Mouse (Mus musculus) neural tube, embryonic 15.5 days (tissue): ENCODE data around the gene Hs3st2. TPM values are rescaled to one million over a fixed set of nuclear protein-coding genes. Genes with fewer than 3 reads are reported as not detected.

ENCODE experiments used
- ATAC-seq: fragments of 200-750 bp; cut with Nextera tagmentation; 2 replicates; pipeline ENCODE4 v1.8.0; 2017; ENCODE audit warnings: mild to moderate bottlenecking, moderate TSS enrichment, moderate library complexity; ENCODE audit not compliant: low FRiP score
- H3K27ac ChIP-seq: fragments of 300-500 bp; sonication (generic); replicated peaks from 2 replicates; pipeline ENCODE4 v1.5.1; 2015; ENCODE audit warnings: mild to moderate bottlenecking, inconsistent platforms
- H3K27me3 ChIP-seq: fragments of 300-500 bp; sonication (generic); replicated peaks from 2 replicates; pipeline ENCODE4 v1.6.1; 2015; ENCODE audit warnings: inconsistent platforms
- H3K36me3 ChIP-seq: fragments of 300-500 bp; sonication (generic); 2 replicates; pipeline ENCODE4 v1.6.1; 2015; ENCODE audit warnings: inconsistent platforms
- H3K4me1 ChIP-seq: fragments of 300-500 bp; sonication (generic); 2 replicates; pipeline ENCODE4 v1.6.1; 2015; ENCODE audit warnings: inconsistent platforms
- H3K4me2 ChIP-seq: fragments of 300-500 bp; sonication (generic); 2 replicates; pipeline ENCODE4 v1.6.1; 2015; ENCODE audit warnings: inconsistent platforms, mild to moderate bottlenecking, moderate library complexity
- H3K4me3 ChIP-seq: fragments of 300-500 bp; sonication (generic); replicated peaks from 2 replicates; pipeline ENCODE4 v1.5.1; 2015; ENCODE audit warnings: mild to moderate bottlenecking, inconsistent platforms
- H3K9ac ChIP-seq: fragments of 300-500 bp; sonication (generic); replicated peaks from 2 replicates; pipeline ENCODE4 v1.6.1; 2015; ENCODE audit warnings: mild to moderate bottlenecking, inconsistent platforms
- H3K9me3 ChIP-seq: fragments of 300-500 bp; sonication (generic); replicated peaks from 2 replicates; pipeline ENCODE4 v1.6.1; 2016; ENCODE audit warnings: inconsistent platforms
- WGBS: fragments of 180-500 bp; shearing (Covaris S2); methylation state at CpG from one replicate; pipeline ENCODE4 v1.1.7; 2015; ENCODE audit warnings: mixed read lengths; 5-methylcytosine and 5-hydroxymethylcytosine counted together
- polyA plus RNA-seq: library from polyadenylated mRNA; unstranded; fragments of >200 nt; fragmentation: Nextera tagmentation; extraction: Ambion mirVana; gene quantifications from 2 replicates; pipeline ENCODE4 v1.2.1, GENCODE M21; 2015

Gene Hs3st2
- polyA plus RNA-seq, 1 experiment from 2014 or later = 25.1 TPM

DNA sequence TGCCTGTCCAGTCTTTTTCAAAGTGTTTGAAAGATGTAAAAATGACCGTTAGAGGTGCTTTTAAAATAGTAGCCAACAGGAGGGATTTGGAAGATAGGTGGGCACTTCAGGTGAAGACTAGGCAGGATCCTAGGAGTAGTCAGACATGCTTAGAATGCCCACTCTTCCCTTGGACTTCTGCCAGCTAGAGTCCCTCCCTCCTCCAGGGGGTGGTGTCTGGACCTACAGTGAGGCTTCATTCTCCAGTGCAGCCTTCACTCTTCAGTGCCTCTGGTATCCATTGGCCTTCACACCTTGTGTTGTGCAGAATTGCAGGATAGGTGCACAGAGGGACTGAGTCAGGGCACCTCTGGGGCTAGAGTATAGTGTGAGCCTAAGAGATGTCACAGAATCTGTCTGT lies 2.2 kb downstream of the Hs3st2 start:
- no peak for ATAC-seq
- WGBS = 69% methylated on average over 1 of the region's 1 CpGs
- Histone ChIP-seq H3K4me2 (peak overlapping the region; percentile 90), H3K9ac (no peak overlapping the region), H3K4me3 (peak overlapping the region; percentile 54), H3K27me3 (peaks cover 47% of the 10 kb centered on the region), H3K9me3 (no peaks in the 10 kb centered on the region), H3K36me3 (no peaks in the 10 kb centered on the region), H3K4me1 (peaks cover 20% of the 10 kb centered on the region), H3K27ac (no peak overlapping the region)

DNA sequence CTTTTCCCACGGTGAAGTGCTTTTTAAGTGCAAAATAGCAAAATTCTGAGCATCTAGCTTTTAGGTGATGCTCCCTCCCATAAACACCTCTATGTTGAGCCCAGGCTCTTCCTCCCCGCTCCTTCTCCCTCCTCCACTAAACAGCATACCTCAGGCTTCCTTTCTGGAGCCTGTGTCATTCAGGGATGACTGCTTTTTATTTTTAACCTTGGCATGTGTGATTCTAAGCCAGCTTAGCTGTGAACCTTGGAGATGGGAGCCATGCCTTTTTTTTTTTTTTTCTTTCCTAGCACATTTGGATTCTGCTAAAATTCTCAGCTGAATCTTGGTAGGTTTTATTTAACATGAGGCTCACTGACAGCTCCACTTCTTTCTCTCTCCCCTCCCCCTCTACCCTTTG lies 3.2 kb downstream of the Hs3st2 start:
- H3K9me3 ChIP-seq = no peaks in the 10 kb centered on the region
- 83% methylated on average over 2 of the region's 2 CpGs for WGBS
- H3K36me3 ChIP-seq = no peaks in the 10 kb centered on the region
- H3K4me2 ChIP-seq = peak overlapping the region; percentile 90
- peak overlapping the region; percentile 54 for H3K4me3 ChIP-seq
- H3K27me3 ChIP-seq = peaks cover 46% of the 10 kb centered on the region
- H3K4me1 ChIP-seq = peaks cover 20% of the 10 kb centered on the region
- H3K27ac ChIP-seq = no peak overlapping the region
- no peak for ATAC-seq
- H3K9ac ChIP-seq = no peak overlapping the region

DNA sequence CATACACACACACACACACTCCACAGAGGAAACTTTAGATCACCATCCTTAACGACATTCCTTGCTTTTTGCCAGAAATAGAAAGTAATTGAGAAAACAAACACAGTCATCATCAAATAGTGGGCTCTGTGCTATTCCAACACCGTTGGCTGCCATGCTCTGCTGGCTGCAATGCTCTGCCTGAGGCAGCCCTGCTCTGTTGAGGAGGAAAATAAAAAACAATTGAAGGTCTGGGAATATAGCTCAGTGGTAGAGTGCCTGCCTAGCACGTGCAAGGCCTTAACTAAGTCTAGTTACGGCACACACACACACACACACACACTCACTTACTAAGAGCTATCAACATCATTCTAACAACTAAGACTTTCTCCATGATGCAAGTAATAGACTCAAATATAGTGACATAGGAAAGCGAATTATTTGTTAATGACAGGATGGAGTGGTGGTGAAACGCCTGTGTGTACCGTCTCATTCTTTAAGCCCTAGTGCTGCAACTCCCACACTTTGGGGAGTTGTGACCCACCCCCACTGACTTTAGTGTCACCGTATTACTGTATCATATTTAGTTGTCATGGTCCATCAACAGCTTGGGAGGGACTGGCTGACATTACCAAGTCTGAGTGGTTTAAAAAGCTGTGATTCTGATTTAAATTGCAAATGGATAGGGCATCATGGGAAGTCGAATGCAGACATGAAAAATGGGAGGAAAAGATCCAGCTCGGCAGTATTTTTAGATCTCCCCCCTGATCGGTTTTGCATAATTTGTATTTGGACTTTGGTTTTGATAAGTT lies 19.3 kb downstream of the Hs3st2 start:
- Histone ChIP-seq H3K27ac (no peak overlapping the region), H3K27me3 (no peaks in the 10 kb centered on the region), H3K4me1 (no peaks in the 10 kb centered on the region), H3K4me3 (no peak overlapping the region), H3K4me2 (no peak overlapping the region), H3K36me3 (no peaks in the 10 kb centered on the region), H3K9me3 (no peaks in the 10 kb centered on the region), H3K9ac (no peak overlapping the region)
- ATAC-seq = peak; percentile 55; the same call in 1 of the 2 replicates
- WGBS = 73% methylated on average over 11 of the region's 11 CpGs

DNA sequence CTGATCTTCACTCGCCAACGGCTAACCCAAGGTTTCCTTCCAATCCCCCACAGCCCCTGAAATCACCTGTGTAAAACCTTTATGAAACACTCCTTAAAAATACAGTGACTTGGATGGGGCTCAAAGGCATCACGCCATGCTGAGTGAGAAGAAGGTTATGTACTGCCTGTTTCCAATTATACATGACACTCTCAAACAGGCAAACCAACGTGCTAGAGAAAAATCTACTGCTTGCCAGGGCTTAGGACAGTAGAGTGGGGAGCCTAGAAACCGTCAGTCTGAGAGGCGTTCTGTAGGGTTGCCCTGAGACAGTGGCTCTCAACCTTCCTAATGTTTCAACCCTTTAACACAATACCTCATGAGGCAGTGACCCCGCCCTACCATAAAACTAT lies 19.8 kb downstream of the Hs3st2 start:
- WGBS = 86% methylated on average over 7 of the region's 7 CpGs
- no peak overlapping the region for H3K4me2 ChIP-seq

DNA sequence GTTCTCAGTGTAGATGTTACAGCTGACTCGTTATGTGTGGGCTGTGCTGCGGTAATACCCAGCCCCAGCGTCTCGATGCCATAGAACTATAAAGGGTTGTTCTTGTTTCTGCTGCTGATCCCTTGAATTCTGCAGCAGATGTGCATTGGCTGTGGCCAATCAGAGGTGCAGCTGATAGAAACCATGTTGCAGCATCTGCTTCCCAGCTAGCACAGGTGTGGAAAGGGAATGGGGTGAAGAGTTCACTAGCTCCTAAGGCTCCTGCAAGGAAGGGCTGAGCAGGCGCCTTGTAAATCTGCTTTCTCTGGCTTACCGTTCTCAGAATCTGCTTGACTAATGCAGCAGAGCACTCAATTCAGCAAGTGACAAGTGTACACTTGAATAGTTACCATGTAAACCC lies 45.2 kb downstream of the Hs3st2 start:
- Histone ChIP-seq H3K4me1 (no peaks in the 10 kb centered on the region; the same call in 1 of the 2 replicates), H3K27ac (no peak overlapping the region), H3K9ac (no peak overlapping the region), H3K9me3 (no peaks in the 10 kb centered on the region), H3K4me3 (no peak overlapping the region), H3K4me2 (no peak overlapping the region), H3K27me3 (no peaks in the 10 kb centered on the region), H3K36me3 (no peaks in the 10 kb centered on the region)
- WGBS = 75% methylated on average over 6 of the region's 6 CpGs
- ATAC-seq = no peak

More for the DNA sequence above, 19.8 kb downstream of the Hs3st2 start:
- H3K4me3 ChIP-seq = no peak overlapping the region
- no peaks in the 10 kb centered on the region for H3K4me1 ChIP-seq
- H3K9ac ChIP-seq = no peak overlapping the region
- ATAC-seq = no peak
- H3K27ac ChIP-seq = no peak overlapping the region
- H3K9me3 ChIP-seq = no peaks in the 10 kb centered on the region
- no peaks in the 10 kb centered on the region for H3K36me3 ChIP-seq
- no peaks in the 10 kb centered on the region for H3K27me3 ChIP-seq

DNA sequence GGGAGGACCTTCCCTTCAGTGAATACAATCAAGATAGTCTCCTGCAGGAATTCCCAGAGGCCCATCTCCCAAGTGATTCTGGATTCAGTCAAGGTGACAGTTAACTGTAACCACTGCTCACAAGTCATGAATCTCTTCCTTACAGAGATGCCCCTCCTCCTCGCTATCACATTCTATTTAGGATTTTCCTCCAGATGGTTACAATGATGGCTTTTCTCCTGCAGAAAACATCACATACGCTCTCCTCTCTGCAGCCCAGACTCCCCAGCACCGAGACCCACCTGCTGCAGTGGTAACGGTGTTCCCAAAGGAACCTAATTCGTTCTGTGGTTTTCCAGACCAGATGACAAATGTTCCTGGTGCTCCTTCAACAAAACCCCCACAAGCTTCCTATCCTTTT lies 49.5 kb downstream of the Hs3st2 start:
- Histone ChIP-seq H3K9me3 (no peaks in the 10 kb centered on the region), H3K9ac (no peak overlapping the region), H3K4me1 (no peaks in the 10 kb centered on the region; the same call in 1 of the 2 replicates), H3K4me2 (no peak overlapping the region), H3K27ac (no peak overlapping the region), H3K36me3 (no peaks in the 10 kb centered on the region), H3K27me3 (no peaks in the 10 kb centered on the region), H3K4me3 (no peak overlapping the region)
- ATAC-seq = no peak
- 82% methylated on average over 5 of the region's 5 CpGs for WGBS

DNA sequence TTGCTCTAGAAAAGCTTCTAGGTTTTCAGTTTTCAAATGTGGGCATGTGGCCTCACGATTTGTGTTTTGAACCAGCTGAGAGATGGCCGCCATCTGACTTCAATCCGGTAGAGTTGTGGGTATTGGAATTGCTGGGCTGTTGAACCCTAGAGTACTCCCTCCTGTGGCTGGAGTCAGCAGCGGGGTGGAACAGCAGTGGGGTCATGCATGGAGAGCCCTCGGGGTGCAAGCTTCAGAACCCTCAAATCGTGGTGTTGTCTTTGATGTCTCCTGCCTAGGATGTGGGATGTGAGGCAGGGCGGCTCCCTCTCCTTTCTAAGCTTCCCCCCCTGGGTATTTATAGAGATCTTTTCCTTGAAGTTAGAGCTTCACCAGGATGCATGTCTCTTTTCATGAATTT lies 52.7 kb downstream of the Hs3st2 start:
- Histone ChIP-seq H3K27ac (no peak overlapping the region), H3K9ac (no peak overlapping the region), H3K4me1 (no peaks in the 10 kb centered on the region), H3K27me3 (no peaks in the 10 kb centered on the region), H3K36me3 (no peaks in the 10 kb centered on the region), H3K4me2 (no peak overlapping the region), H3K4me3 (no peak overlapping the region), H3K9me3 (no peaks in the 10 kb centered on the region)
- no peak for ATAC-seq
- 73% methylated on average over 7 of the region's 7 CpGs for WGBS

DNA sequence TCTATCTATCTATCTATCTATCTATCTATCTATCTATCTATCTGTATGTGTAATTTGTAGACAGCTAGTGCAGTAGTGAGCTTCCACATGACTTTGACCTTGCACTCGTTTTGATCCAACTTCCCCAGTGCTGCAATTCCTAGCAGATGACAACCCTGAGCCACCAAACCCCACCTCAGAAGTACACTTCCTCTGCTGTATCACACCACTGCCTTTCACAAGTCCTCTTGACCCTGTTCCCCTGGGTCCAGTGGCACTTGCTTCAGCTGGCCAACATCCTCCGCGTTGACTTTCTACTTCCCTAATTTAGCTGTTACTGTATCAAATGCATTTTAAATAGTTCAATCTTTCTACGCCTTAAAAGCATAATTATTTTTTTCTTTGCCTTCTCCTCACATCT lies 54.6 kb downstream of the Hs3st2 start:
- no peaks in the 10 kb centered on the region for H3K36me3 ChIP-seq
- H3K4me1 ChIP-seq = peaks cover 1% of the 10 kb centered on the region; the same call in 1 of the 2 replicates
- no peak overlapping the region for H3K4me2 ChIP-seq
- H3K4me3 ChIP-seq = no peak overlapping the region
- 88% methylated on average over 4 of the region's 4 CpGs for WGBS
- no peaks in the 10 kb centered on the region for H3K27me3 ChIP-seq
- no peak for ATAC-seq
- no peaks in the 10 kb centered on the region for H3K9me3 ChIP-seq
- H3K27ac ChIP-seq = no peak overlapping the region
- H3K9ac ChIP-seq = no peak overlapping the region

DNA sequence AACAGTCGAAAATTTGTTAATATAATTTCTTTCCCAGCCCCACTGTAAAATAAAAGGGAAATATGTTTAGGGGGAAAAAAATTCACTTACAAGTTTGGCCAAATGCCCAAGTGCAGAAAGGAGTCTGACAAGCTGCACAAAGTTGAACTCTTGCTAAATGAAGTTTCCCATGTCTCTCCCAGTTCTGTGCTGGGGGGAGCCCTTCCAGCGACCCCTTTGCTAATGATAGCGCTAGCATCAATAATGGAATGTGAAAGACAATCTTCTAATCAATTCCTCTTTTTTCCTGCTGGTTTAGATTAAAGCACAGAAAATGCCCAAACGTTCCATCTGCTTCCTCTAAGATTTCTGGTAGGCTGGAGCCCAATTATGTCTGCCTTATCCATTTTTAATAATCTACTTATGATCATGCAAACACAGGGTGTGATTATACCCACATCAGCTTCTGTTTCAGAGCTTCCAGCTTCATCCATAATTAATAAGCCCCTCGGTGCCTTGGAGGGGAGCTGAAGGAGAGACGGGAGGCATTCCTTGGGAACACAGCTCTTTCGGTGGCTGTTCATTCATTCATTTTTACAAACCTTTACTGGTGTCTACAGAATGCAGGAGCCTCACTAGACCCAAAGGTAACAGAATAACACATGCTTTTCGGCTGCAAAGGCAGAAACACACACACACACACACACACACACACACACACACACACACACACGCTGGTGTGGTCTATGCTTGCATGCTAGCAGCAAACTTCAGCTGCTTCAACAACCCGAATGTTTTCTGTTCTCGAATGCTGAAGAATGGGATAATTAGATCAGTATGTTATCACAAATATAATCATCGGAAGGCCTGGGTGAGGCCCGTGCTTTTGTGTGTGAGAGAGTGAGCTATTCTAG lies 59.5 kb downstream of the Hs3st2 start:
- Histone ChIP-seq H3K27ac (0 out of 2 replicates have a peak overlapping the region, but pooled peaks have one; percentile 28), H3K4me1 (peaks cover 9% of the 10 kb centered on the region), H3K36me3 (no peaks in the 10 kb centered on the region), H3K4me2 (no peak overlapping the region), H3K4me3 (no peak overlapping the region), H3K27me3 (no peaks in the 10 kb centered on the region), H3K9ac (no peak overlapping the region), H3K9me3 (no peaks in the 10 kb centered on the region)
- ATAC-seq = peak; percentile 65; the same call in 1 of the 2 replicates
- 49% methylated on average over 13 of the region's 13 CpGs for WGBS

DNA sequence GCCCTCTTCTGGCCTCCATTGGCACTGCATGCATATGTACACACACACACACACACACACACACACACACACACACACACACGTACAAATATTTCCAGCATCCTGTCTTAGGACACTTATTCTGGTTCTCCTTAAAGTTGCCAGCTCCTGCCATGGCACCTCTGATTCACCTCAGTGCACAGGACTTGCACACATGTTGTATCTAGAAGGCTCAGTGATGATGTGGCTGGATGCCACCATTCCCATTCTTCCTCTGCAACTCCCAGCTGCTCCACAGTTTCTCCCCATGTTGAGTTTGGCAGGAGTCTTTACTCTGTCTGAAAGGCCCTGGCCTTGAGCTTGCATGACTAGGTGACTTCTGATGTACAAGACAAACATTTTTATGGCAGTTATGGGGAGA lies 65.1 kb downstream of the Hs3st2 start:
- H3K27ac ChIP-seq = no peak overlapping the region
- no peak for ATAC-seq
- no peak overlapping the region for H3K4me2 ChIP-seq
- 84% methylated on average over 1 of the region's 1 CpGs for WGBS
- H3K4me3 ChIP-seq = no peak overlapping the region
- no peak overlapping the region for H3K9ac ChIP-seq
- H3K27me3 ChIP-seq = no peaks in the 10 kb centered on the region
- no peaks in the 10 kb centered on the region for H3K9me3 ChIP-seq
- H3K4me1 ChIP-seq = peaks cover 3% of the 10 kb centered on the region
- H3K36me3 ChIP-seq = no peaks in the 10 kb centered on the region

DNA sequence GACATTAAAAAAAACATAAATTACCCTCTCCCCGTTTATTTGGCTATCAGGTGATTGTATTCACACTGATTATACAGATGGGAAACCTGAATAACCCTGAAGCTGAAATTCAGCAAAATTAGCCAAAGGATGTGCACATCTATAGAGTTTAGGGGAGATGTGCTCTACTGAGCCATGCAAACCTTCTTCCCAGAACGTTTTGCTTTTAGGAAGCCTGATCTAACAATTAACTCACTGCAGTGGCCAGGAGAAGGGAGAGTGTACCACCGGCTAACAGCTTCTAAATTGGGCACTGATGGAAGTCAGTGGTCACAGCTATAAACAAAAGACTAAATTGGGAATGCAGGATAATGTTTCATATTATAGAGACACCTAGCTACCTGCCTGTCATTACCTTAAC lies 66.4 kb downstream of the Hs3st2 start:
- WGBS = 37% methylated on average over 3 of the region's 3 CpGs
- no peak for ATAC-seq
- no peaks in the 10 kb centered on the region for H3K4me1 ChIP-seq
- H3K4me2 ChIP-seq = no peak overlapping the region
- no peak overlapping the region for H3K9ac ChIP-seq
- H3K27ac ChIP-seq = no peak overlapping the region
- no peaks in the 10 kb centered on the region for H3K9me3 ChIP-seq
- no peaks in the 10 kb centered on the region for H3K36me3 ChIP-seq
- no peak overlapping the region for H3K4me3 ChIP-seq
- H3K27me3 ChIP-seq = no peaks in the 10 kb centered on the region

DNA sequence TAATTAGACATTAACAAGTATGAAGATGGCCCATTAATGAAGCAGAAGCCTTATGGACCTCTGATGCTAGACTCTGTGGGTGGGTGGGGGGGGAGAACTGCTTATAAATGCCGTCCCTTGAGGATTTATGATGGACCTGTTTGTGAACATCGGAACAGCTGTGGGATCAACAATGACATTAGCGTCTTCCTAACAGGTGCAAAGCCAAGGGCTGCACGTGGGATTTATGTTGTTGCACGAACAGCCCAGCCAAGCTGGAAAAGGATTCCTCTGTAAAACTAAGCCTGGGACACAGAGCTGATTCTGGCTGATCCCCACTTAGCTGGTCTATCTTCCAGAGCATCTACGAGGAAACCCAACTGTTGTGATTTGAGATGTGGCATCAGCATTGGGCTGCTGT lies 69.0 kb downstream of the Hs3st2 start:
- Histone ChIP-seq H3K36me3 (no peaks in the 10 kb centered on the region), H3K4me2 (no peak overlapping the region), H3K27me3 (no peaks in the 10 kb centered on the region), H3K27ac (no peak overlapping the region), H3K9me3 (no peaks in the 10 kb centered on the region), H3K4me3 (no peak overlapping the region), H3K4me1 (no peaks in the 10 kb centered on the region), H3K9ac (no peak overlapping the region)
- no peak for ATAC-seq
- WGBS = 66% methylated on average over 6 of the region's 6 CpGs
